Mouse (Mus musculus) stomach, postnatal 0 days (tissue): Measurements from ENCODE around the gene Klf11.

Experiments used
- CTCF ChIP-seq: IDR thresholded peaks from 2 replicates; pipeline ENCODE4 v1.5.1; 2016; ENCODE audit warnings: antibody characterized with exemption, low read depth, mild to moderate bottlenecking, moderate library complexity
- EP300 ChIP-seq: optimal IDR thresholded peaks from 2 replicates; pipeline ENCODE3; 2016; ENCODE audit warnings: antibody characterized with exemption

GRCm38 (mm10) chr12:24683461-24683860 lies 32.4 kb downstream of the Klf11 start:
- TF ChIP-seq CTCF (no peak), EP300 (no peak)
